Mouse (Mus musculus) urinary bladder, adult 18-20 months (tissue): ENCODE data around the gene Haus4.

ENCODE experiments used
- DNase-seq, 2 experiments: peaks; one replicate each; pipeline ENCODE4 v3.0.0; 2022; ENCODE audit warnings: low spot score in 2 of 2, mixed read lengths in 2 of 2

The Haus4 gene

DNA sequence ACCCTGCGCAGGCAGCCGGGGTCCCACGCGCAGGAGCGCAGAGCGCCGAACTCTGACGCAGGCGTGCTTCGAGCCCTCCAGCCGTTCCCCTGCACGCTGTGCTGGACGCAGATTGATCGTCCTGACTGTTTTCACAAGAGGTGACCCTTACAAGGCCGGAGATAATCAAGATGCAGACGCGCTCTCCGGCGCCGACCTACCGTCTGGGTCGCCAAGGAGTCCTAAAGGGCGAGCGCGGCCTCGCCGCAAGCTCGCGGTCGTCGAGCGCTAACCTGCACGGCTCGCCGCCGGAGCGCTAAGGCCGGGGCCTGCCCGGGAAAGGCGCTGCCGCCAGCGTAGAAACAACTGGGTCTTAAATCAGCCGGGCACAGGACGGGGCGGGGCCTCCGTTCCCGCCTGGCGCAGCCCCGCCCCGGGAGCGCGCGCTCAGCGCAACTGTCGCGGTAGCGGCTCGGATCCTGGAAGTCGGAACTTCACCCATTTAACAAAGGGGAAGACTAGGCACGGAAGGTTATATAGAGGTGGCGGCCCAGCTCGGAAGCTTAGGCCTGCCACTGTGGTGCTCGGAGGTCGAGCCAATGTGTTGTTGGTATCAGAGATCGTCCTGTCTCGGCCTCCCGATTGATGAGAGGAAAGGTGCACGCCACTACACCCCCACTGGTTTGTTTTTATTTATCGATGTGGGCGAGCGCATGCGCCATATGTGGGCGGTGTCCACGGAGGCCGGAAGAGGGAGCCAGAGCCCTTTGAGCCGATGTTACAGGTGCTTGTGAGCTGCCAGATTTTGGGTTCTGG is at the start of gene Haus4:
Haus4 (minus strand) TSS at position 642 of the 795 bp plus-strand sequence.
- DNase-seq, result peak; percentile 69 to 77

DNA sequence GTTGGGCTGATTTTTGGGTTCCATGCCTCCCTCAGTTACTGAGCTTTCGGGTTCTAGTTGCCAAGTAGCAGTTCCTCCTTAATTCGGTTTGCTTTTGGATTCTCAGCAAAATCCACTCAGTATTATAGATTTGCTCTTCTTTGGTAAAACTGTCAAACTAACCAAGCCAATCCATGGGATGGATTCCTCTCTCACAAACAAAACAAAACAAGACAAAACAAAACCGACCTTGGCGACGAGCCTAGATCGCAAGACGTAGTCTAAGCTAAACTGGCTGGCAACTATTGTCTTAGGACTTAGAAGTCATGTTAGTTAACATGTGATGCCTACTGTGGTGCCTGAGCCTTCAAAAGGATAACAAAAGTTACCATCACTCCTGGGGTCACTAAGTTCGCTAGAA is 49.3 kb upstream of the Haus4 start:
- DNase-seq, result no peak

DNA sequence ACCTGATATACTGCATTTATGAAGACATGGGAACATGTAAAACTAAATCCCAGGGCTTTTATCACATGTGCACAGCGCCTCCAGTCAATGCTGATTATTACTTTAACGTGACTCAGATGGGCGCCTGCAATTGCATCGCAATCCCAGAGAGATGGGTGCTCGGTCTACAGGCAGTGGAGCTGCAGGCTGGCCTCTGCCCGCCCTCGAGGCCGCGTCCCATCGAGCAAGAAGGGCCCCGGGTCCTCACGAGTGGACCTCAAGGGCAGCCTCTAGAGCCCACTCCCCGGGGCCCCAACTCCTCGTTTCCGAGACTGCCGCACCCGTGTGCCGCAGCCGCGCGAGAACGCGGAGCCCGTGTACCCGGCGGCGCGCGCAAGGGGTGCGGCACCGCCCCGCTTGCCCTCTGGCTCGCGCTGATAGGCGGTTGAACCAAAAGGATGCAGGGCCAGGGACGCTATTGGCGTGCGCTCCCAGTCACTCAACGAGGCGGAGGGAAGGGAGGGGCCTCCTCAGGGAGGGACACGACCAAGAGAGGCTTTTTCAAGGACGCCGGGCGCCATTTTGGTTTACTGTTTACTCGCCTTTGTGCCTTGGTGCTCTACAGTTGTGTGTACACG is 48.7 kb upstream of the Haus4 start:
- peak; percentile 79 to 95 for DNase-seq

DNA sequence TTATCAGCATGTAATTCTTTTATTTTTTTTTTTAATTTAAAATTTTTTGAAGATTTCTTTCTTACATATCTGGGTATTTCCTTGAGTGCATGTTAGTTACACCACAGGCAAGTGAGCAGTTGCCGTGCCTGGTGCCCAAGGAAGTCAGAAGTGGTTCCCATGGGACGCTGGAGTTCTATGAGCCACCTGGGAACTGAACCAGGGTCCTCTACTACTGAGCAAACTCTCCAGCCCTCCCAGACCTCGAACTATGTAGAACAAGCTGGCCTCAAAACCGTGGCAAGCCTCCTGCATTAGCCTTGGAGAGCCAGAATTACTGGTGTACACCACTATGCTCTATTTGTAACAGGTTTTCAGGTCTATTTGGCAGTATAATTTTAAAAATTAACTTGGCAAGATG is 48.2 kb upstream of the Haus4 start:
- no peak for DNase-seq

- DNase-seq, result no peak
Measured at GRCm38 (mm10) chr14:54601601-54602000, 47.2 kb upstream of the Haus4 start.

DNA sequence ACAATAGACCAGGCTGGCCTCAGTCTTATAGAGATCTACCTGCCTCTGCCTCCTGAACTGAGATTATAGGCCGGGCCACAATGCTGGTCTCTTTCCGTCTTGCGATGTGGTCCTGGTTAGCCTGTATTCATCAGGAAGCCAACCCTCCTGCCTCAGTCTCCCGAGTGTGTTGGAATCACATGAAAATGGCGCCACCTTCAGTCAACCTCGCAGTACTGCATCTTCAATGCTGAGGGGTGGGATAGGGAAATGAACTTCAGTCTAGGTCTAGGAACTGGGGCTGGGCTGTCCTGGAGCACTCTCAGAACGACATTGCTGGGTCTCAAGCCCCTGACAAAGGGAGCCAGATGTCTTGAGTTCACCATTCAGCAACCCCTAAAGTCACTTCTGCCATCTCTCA is 42.7 kb upstream of the Haus4 start:
- no peak for DNase-seq

- DNase-seq, result no peak
Measured at GRCm38 (mm10) chr14:54594631-54595414, 40.4 kb upstream of the Haus4 start.

DNA sequence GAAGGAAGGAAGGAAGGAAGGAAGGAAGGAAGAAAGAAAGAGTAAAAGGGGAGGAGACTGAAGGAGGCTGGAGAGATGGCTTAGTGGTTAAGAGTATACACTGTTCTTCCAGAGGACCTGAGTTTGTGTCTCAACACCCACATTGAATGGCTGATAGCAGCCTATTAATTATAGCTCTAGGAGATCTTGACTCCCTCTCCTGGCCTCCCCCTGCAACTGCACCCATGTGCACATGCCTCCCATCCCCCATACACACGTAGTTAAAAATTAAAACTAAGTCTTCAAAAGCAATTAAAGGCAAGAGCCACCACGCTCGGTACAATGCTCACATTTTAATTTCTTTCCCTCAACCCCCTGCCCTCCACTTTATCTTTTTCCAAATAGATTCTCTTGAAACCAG is 39.6 kb upstream of the Haus4 start:
- DNase-seq, result no peak

DNA sequence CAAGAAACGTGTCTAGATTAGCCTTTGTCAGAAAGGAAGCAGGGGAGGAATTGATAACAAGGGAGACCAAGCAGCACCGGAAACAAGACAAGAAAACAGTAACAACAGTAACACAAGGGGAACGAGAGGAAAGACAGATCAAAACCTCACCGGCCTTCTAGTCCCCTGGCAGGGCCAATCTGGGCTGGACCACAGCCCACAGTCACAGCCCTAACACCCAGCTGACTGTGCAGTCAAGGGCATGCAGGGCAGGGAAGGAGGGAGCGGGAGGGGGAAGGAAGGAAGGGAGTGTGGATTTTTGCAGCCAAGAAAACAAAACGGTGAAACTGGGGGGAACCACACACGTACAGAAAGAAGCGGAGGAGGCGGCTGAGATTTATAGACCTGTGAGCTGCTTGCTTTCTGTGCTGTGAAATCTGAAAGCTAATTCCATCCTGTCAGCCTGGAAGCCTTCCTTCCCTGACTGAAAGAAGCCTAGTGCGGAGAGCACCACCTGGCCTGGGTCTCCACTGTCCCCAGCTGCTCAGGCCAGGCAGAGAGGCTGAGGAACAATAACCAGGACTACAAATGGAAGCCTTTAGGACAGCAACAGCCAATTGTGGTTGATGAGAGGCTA is 38.0 kb upstream of the Haus4 start:
- no peak for DNase-seq

GRCm38 (mm10) chr14:54591056-54591455 is 36.6 kb upstream of the Haus4 start:
- DNase-seq, result no peak

DNA sequence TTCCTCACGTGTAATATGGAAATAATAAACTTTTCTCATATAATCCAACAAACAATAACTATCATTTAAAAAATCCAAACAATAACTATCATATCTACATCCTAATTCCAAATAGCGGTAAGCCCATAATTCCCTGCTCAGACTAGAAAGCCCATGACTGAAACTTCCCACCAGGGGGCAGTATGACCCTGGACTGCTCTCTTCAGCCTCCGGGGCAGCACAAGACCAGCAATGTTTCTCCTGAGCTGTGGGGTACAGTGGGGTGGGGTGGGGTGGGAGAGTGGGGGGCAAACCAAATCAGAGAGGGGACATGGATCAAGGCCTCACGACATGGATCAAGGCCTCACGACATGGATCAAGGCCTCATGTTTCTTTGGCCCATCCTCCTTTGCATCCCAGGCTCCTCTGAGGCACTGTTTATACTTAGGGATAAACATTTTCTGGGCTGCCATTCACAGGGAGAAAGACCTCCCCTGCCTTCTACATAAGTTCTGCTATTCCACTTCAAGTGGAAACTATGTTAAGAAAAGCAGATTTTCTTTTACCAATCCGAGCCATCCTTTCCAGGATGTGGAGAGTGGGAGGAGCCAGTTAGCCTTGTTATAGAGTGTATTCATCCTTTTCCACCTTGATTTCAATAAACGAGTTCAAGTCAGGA is 29.4 kb upstream of the Haus4 start:
- no peak for DNase-seq

GRCm38 (mm10) chr14:54582536-54582935 is 28.1 kb upstream of the Haus4 start:
- no peak for DNase-seq

DNA sequence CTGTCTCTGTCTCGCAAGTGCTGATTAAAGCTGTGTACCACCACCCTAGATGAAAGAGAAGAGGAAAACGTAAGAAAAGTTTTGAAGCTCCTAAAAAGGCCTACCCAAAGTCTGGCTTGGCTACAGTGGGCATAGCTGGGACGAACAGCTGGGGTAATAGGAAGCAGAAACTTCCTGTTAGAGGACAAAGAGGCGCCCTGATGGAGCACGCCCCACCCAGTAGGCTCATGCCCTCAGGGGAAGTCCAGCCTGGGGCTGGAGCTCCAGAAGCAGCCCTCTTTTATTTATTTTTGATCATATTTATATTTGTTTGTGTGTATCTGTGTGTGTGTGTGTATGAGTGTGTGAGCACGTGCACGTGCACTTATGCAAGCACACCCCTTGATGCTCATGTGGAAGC is 25.2 kb upstream of the Haus4 start:
- DNase-seq, result no peak

DNA sequence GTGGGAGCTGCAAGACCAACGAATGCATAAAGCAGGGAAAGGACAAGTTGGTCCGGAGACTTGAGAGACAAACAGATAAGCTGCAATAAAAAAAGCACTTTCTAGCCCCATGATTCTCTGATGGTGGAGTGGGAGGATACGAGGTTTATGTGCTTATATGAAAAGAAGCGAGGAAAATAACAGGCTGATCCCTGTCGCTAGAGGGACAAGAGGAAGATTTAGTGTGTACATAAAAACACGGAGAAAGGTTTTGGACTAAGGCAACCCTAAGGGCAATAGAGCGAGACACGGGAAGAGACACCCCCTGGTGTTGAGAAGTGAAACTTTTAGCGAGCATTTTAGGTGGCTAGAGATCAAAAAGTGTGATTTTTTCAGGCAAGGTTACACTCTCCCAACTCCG is 23.6 kb upstream of the Haus4 start:
- no peak for DNase-seq

- peak; percentile 85 to 88 for DNase-seq
Measured at GRCm38 (mm10) chr14:54577089-54577982, 22.9 kb upstream of the Haus4 start, which contains the start of gene Ajuba. TSS of gene Ajuba (minus strand) at chr14:54577558.

DNA sequence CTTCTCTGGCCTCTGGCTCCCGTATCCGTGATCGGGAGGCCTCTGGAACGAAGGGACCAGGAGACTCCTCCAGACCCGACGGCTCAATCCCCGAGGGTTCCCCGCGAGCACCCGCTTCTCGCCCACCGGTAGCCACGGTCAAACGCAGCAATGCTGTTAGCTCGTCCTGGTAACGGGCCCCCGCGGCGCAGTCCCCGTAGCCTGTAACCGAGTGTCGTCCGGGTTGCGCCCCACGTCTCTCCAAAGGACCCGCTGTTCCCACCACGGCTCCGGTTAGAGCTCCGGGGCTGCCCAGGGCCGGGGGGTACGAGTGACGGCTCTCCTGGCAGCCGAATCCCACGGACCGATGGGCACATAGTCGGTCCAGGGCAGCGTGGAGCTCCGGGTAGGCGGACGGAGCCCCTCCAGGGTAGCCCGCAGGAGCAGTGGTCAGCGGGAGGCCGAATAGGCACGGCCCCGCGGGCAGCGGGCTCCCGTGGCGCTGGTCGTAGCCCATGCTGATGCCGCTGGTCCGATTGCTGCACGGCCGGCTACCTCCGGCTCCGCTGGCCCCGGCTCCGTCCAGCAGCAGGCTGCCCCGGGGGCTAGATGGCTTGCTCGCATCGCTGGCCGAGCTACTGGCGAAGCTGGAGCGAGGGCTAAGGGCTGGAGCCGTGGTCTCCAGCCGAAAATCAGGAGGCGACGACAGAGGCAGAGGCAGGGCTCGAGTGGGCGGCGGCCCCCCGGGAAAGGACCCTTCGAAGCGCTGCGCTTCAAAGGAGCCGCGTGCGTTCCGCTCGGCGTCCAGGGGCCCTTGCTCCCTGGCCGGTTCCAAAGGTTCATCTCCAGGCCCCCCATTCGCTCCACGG is 22.0 kb upstream of the Haus4 start:
- DNase-seq, result peak in 1 of 2 experiments; percentile 61

GRCm38 (mm10) chr14:54575631-54576030 is 21.2 kb upstream of the Haus4 start:
- DNase-seq, result peak; percentile 76 to 79

GRCm38 (mm10) chr14:54575031-54575430 is 20.6 kb upstream of the Haus4 start:
- DNase-seq, result no peak

DNA sequence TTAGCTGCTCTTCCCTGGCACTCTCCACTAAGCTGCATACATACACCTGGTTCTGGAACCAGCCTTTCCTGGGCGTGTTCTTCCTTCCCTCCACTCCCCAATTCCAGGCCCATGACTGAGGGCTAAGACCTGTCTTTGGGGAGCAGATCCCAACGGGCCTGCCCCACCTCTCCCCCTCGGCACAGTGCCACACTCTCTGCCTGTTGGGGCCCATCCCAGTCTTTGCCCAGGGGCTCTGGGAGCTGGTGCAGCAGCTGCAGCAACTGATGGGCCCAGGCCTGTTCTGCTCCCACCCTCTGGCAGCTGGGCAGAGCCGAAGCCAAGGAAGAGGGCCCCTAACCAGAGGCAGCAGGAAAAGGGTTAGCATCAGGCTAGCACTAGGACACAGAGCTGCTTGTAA is 19.8 kb upstream of the Haus4 start:
- peak; percentile 58 to 72 for DNase-seq
